Mouse (Mus musculus) frontal cortex, postnatal 36 days (tissue): Measurements from ENCODE around the gene Tnni3k.

Experiments
- DNase-seq, 2 experiments: peaks; one replicate each; pipeline ENCODE4 v3.0.0; 2022; ENCODE audit warnings: low spot score in 2 of 2

Tnni3k gene

GRCm38 (mm10) chr3:154949551-154949950, 105.7 kb downstream of the Tnni3k start:
- no peak for DNase-seq

GRCm38 (mm10) chr3:154945688-154946161, 109.5 kb downstream of the Tnni3k start:
- DNase-seq = peak in 1 of 2 experiments; percentile 19

GRCm38 (mm10) chr3:154927757-154928156, 127.5 kb downstream of the Tnni3k start:
- no peak for DNase-seq

- no peak for DNase-seq
Observed at GRCm38 (mm10) chr3:154924936-154925335, 130.3 kb downstream of the Tnni3k start.

GRCm38 (mm10) chr3:154915566-154915965, 139.6 kb downstream of the Tnni3k start:
- DNase-seq = no peak

GRCm38 (mm10) chr3:154913641-154914040, 141.6 kb downstream of the Tnni3k start:
- DNase-seq = no peak

- DNase-seq = no peak
Observed at GRCm38 (mm10) chr3:154896737-154897136, 158.5 kb downstream of the Tnni3k start.

GRCm38 (mm10) chr3:154893225-154893624, 162.0 kb downstream of the Tnni3k start:
- no peak for DNase-seq

- DNase-seq = peak; percentile 19 to 24
Observed at GRCm38 (mm10) chr3:154885452-154885851, 169.8 kb downstream of the Tnni3k start.

- DNase-seq = no peak
Observed at GRCm38 (mm10) chr3:154885048-154885447, 170.2 kb downstream of the Tnni3k start.

- no peak for DNase-seq
Observed at GRCm38 (mm10) chr3:154881428-154881986, 173.7 kb downstream of the Tnni3k start.

GRCm38 (mm10) chr3:154880536-154880939, 174.7 kb downstream of the Tnni3k start:
- no peak for DNase-seq

- no peak for DNase-seq
Observed at GRCm38 (mm10) chr3:154880108-154880507, 175.1 kb downstream of the Tnni3k start.

- no peak for DNase-seq
Observed at GRCm38 (mm10) chr3:154879515-154879914, 175.7 kb downstream of the Tnni3k start.

GRCm38 (mm10) chr3:154879080-154879479, 176.1 kb downstream of the Tnni3k start:
- DNase-seq = no peak

GRCm38 (mm10) chr3:154868807-154869206, 186.4 kb downstream of the Tnni3k start:
- no peak for DNase-seq

GRCm38 (mm10) chr3:154861921-154862320, 193.3 kb downstream of the Tnni3k start:
- DNase-seq = no peak

- no peak for DNase-seq
Observed at GRCm38 (mm10) chr3:154859721-154860120, 195.5 kb downstream of the Tnni3k start.

GRCm38 (mm10) chr3:154853257-154853656, 201.9 kb downstream of the Tnni3k start:
- DNase-seq = no peak

- DNase-seq = no peak
Observed at GRCm38 (mm10) chr3:154852281-154852680, 202.9 kb downstream of the Tnni3k start.

- no peak for DNase-seq
Observed at GRCm38 (mm10) chr3:154842247-154842646, 213.0 kb downstream of the Tnni3k start.

- no peak for DNase-seq
Observed at GRCm38 (mm10) chr3:154841076-154841475, 214.1 kb downstream of the Tnni3k start.

- DNase-seq = no peak
Observed at GRCm38 (mm10) chr3:154837861-154838260, 217.3 kb downstream of the Tnni3k start.

- no peak for DNase-seq
Observed at GRCm38 (mm10) chr3:154836137-154836536, 219.1 kb downstream of the Tnni3k start.
